Mouse (Mus musculus): Measurements from ENCODE around the gene Lypd8. TPM values are rescaled to one million over a fixed set of nuclear protein-coding genes. Genes with fewer than 3 reads are reported as not detected.
"Not testable (repeated sequence)": the region's sequence is repeated elsewhere in the genome, so short reads cannot be mapped to it uniquely, and the experiment has no call there.

Gene Lypd8
- total and polyA plus RNA-seq, 3 experiments: 0.62 TPM; not detected in 2

DNA sequence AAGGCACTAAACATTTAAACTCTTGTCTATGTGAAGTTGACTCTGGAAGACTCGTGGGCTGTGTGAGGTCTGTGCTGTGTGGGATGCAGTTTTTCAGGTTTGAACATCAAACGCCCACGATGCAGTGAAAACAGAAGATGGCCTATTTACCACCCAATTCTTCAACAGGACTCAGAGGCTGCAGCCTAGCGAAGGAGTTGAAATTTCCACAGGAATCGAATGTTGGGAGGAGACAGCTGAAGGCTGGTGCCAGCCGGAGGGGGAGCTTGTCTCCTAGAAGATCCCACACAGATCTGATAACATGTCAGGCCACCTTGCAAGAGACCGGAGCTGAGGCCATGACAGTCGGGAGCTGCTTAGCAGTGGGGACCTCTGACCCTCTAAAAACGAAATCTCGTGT lies 24.4 kb upstream of the Lypd8 start:
- intact Hi-C loops (cut with DNase I): no loop called here
- Histone ChIP-seq H3K36me3 (ENCODE audit: control insufficient read depth, insufficient read depth, low read length) (no peaks in the 10 kb centered on the region), H3K9ac (ENCODE audit: low read depth, low read length) (no peak overlapping the region), H3K27ac (no peak overlapping the region), H3K79me2 (replicated peaks; ENCODE audit: control insufficient read depth, insufficient read depth, low read length) (no peaks in the 10 kb centered on the region), H3K4me1 (ENCODE audit: control insufficient read depth, insufficient read depth, low read length) (no peaks in the 10 kb centered on the region), H3K27me3 (ENCODE audit: control insufficient read depth, insufficient read depth, low read length) (no peaks in the 10 kb centered on the region), H3K4me3 (no peak overlapping the region)
- 58% methylated on average over 10 of the region's 10 CpGs for WGBS
- no peak for DNase-seq
- TF ChIP-seq POLR2A (IDR thresholded peaks at IDR 0.05; ENCODE audit: insufficient read depth, low read depth, low read length) (no peak), CTCF (IDR thresholded peaks at IDR 0.05) (no peak), EP300 (IDR thresholded peaks at IDR 0.05; ENCODE audit: insufficient read depth, low read depth, low read length) (no peak)

DNA sequence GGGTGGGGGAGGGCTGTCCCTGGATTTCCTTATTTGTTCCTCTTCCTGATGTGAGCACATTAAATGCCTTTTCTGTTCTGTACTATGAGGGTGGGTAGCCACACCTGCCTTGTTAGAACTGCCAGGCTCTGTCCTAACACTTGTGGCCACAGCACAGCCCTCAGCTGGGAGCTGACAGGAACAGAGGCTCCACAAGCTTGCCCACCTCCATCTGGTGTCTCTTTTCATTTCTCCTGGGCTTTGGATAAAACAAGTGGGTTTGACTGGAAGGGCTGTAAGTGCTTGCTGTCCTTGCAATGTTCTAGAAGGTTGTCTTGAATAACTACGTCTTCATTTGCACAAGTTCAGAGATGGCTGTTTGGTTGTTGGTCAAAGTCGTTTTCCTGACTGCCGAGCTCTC lies 23.9 kb upstream of the Lypd8 start:
- no peak overlapping the region for H3K27ac ChIP-seq
- TF ChIP-seq EP300 (IDR thresholded peaks at IDR 0.05; ENCODE audit: insufficient read depth, low read depth, low read length) (no peak), CTCF (IDR thresholded peaks at IDR 0.05) (no peak), POLR2A (IDR thresholded peaks at IDR 0.05; ENCODE audit: insufficient read depth, low read depth, low read length) (no peak)
- intact Hi-C loops (cut with DNase I): no loop called here
- no peak overlapping the region for H3K4me3 ChIP-seq
- DNase-seq: no peak
- H3K27me3 ChIP-seq (ENCODE audit: control insufficient read depth, insufficient read depth, low read length): no peaks in the 10 kb centered on the region
- 74% methylated on average over 3 of the region's 3 CpGs for WGBS
- H3K79me2 ChIP-seq (replicated peaks; ENCODE audit: control insufficient read depth, insufficient read depth, low read length): no peaks in the 10 kb centered on the region
- no peak overlapping the region for H3K9ac ChIP-seq (ENCODE audit: low read depth, low read length)
- H3K4me1 ChIP-seq (ENCODE audit: control insufficient read depth, insufficient read depth, low read length): no peaks in the 10 kb centered on the region
- no peaks in the 10 kb centered on the region for H3K36me3 ChIP-seq (ENCODE audit: control insufficient read depth, insufficient read depth, low read length)

DNA sequence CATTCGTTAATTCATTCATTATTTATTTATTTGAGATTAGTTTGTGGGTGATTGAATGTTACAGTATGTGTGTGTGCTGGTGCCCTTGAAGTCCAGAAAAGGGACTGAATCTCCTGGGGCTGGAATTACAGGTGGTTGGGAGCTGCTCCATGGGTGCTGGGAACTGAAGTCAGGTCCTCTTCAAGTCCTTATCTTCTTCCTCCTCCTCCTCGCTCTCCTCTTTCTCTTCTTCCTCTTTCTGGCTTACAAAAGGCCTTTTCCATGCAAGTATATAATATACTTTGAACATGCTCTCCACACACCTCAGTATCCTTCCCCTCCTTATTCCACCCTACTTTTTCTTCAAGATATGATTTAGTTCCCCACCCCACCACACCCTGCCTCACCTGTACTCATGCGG lies 21.8 kb upstream of the Lypd8 start:
- Histone ChIP-seq H3K4me1 (ENCODE audit: control insufficient read depth, insufficient read depth, low read length) (no peaks in the 10 kb centered on the region), H3K27ac (no peak overlapping the region), H3K79me2 (replicated peaks; ENCODE audit: control insufficient read depth, insufficient read depth, low read length) (no peaks in the 10 kb centered on the region), H3K27me3 (ENCODE audit: control insufficient read depth, insufficient read depth, low read length) (no peaks in the 10 kb centered on the region), H3K9ac (ENCODE audit: low read depth, low read length) (no peak overlapping the region), H3K36me3 (ENCODE audit: control insufficient read depth, insufficient read depth, low read length) (no peaks in the 10 kb centered on the region), H3K4me3 (no peak overlapping the region)
- intact Hi-C loops (cut with DNase I): no loop called here
- DNase-seq: no peak
- TF ChIP-seq EP300 (IDR thresholded peaks at IDR 0.05; ENCODE audit: insufficient read depth, low read depth, low read length): no peak
- no peak for TF ChIP-seq POLR2A (IDR thresholded peaks at IDR 0.05; ENCODE audit: insufficient read depth, low read depth, low read length)
- TF ChIP-seq CTCF (IDR thresholded peaks at IDR 0.05): no peak
- 81% methylated on average over 3 of the region's 3 CpGs for WGBS

DNA sequence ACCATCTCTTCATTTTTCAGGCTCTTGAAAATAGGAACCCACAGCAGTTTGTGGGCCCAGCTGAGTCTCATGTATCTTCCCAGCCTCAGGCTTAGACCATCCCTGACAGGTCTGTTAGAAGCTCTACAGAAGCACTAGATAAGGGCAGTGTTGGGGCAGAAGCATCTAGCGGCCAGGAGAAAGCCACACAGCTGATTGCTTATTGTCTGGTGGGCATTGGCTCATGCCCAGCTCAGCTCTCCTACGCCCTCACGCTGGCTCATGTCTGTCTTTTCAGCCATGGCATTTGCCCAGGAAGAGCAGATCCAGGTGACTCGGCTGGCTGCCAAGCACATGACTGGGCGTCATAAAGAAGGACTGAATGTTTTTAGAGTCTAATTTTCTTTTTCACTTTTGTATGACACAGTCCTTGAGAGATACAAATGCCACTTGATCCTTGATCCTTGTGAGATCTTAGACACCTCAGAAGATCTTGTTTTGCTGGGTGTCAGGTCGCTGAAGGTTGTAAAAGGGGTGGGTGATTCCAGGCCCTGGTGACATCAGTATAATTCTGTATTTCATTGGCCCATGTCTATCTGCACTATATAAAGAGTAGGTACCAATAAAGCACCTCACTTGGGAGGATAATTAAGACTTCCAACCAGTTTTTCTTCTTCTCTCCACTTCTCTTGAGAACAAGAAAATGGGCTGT lies 20.9 kb upstream of the Lypd8 start:
- TF ChIP-seq POLR2A (IDR thresholded peaks at IDR 0.05; ENCODE audit: insufficient read depth, low read depth, low read length): no peak
- TF ChIP-seq CTCF (IDR thresholded peaks at IDR 0.05): no peak
- no peak for TF ChIP-seq EP300 (IDR thresholded peaks at IDR 0.05; ENCODE audit: insufficient read depth, low read depth, low read length)
- 53% methylated on average over 6 of the region's 6 CpGs for WGBS
- no peak overlapping the region for H3K27ac ChIP-seq
- DNase-seq: no peak
- no peak overlapping the region for H3K9ac ChIP-seq (ENCODE audit: low read depth, low read length)
- H3K4me1 ChIP-seq (ENCODE audit: control insufficient read depth, insufficient read depth, low read length): no peaks in the 10 kb centered on the region
- no peaks in the 10 kb centered on the region for H3K79me2 ChIP-seq (replicated peaks; ENCODE audit: control insufficient read depth, insufficient read depth, low read length)
- H3K4me3 ChIP-seq: no peak overlapping the region
- no peaks in the 10 kb centered on the region for H3K36me3 ChIP-seq (ENCODE audit: control insufficient read depth, insufficient read depth, low read length)
- intact Hi-C loops (cut with DNase I): no loop called here
- no peaks in the 10 kb centered on the region for H3K27me3 ChIP-seq (ENCODE audit: control insufficient read depth, insufficient read depth, low read length)

DNA sequence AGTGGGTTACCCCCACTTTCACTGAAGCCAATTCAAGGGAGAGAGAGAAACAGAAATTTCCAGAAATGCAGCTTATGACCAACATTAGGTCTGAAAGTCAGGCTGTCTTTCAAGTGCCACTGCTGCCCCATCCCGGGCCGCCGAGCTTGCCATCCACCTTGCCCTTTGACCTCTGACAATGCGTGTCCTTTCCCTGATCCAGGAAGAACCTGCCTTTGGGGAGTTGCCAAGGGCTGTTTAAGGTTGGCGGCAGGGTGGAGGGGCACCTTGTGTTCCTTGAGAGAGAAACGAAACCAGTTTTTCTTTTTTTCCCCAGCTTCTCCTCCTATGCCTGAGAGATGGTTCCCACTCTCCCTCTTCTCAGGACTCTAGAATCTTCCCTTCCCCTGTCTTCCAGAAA lies 16.3 kb upstream of the Lypd8 start:
- WGBS: no CpG with 5 or more reads among the region's 6 CpGs
- DNase-seq; intact Hi-C loops (cut with DNase I): not testable (repeated sequence)

DNA sequence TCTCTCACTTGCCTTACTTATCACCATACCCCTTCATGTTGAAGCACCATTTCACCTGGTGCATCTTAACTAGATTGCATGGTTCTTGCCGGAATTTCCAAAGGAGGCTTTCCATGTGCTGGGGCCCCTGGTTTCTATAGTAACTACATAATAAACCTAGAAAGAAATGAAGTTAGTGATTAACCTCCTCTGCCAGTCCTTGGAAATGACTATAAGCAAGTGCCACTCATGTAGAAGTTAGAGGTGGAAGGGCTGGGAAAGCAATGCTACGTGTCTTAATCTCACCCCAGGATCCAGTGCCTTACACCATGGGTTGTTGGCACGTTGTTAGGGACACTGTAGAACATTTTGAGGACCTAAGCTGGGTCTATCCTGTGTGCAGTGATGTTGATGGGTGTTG lies 14.4 kb upstream of the Lypd8 start:
- Histone ChIP-seq H3K36me3 (ENCODE audit: control insufficient read depth, insufficient read depth, low read length) (no peaks in the 10 kb centered on the region), H3K9ac (ENCODE audit: low read depth, low read length) (no peak overlapping the region), H3K27ac (no peak overlapping the region), H3K4me3 (no peak overlapping the region), H3K27me3 (ENCODE audit: control insufficient read depth, insufficient read depth, low read length) (no peaks in the 10 kb centered on the region), H3K79me2 (replicated peaks; ENCODE audit: control insufficient read depth, insufficient read depth, low read length) (no peaks in the 10 kb centered on the region), H3K4me1 (ENCODE audit: control insufficient read depth, insufficient read depth, low read length) (no peaks in the 10 kb centered on the region)
- TF ChIP-seq CTCF (IDR thresholded peaks at IDR 0.05): no peak
- no peak for TF ChIP-seq POLR2A (IDR thresholded peaks at IDR 0.05; ENCODE audit: insufficient read depth, low read depth, low read length)
- no peak for TF ChIP-seq EP300 (IDR thresholded peaks at IDR 0.05; ENCODE audit: insufficient read depth, low read depth, low read length)
- intact Hi-C loops (cut with DNase I): no loop called here
- no peak for DNase-seq
- 73% methylated on average over 3 of the region's 3 CpGs for WGBS

More for the DNA sequence above, 16.3 kb upstream of the Lypd8 start:
- H3K36me3 ChIP-seq (ENCODE audit: control insufficient read depth, insufficient read depth, low read length); H3K79me2 ChIP-seq (replicated peaks; ENCODE audit: control insufficient read depth, insufficient read depth, low read length); H3K4me1 ChIP-seq (ENCODE audit: control insufficient read depth, insufficient read depth, low read length); H3K27ac ChIP-seq; H3K4me3 ChIP-seq; H3K27me3 ChIP-seq (ENCODE audit: control insufficient read depth, insufficient read depth, low read length); H3K9ac ChIP-seq (ENCODE audit: low read depth, low read length): not testable (repeated sequence)

DNA sequence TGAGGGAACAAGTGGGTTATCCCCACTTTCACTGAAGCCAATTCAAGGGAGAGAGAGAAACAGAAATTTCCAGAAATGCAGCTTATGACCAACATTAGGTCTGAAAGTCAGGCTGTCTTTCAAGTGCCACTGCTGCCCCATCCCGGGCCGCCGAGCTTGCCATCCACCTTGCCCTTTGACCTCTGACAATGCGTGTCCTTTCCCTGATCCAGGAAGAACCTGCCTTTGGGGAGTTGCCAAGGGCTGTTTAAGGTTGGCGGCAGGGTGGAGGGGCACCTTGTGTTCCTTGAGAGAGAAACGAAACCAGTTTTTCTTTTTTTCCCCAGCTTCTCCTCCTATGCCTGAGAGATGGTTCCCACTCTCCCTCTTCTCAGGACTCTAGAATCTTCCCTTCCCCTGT lies 12.7 kb upstream of the Lypd8 start:
- H3K27ac ChIP-seq; H3K36me3 ChIP-seq (ENCODE audit: control insufficient read depth, insufficient read depth, low read length); DNase-seq; H3K4me3 ChIP-seq; H3K9ac ChIP-seq (ENCODE audit: low read depth, low read length); H3K79me2 ChIP-seq (replicated peaks; ENCODE audit: control insufficient read depth, insufficient read depth, low read length); intact Hi-C loops (cut with DNase I); H3K27me3 ChIP-seq (ENCODE audit: control insufficient read depth, insufficient read depth, low read length); H3K4me1 ChIP-seq (ENCODE audit: control insufficient read depth, insufficient read depth, low read length): not testable (repeated sequence)
- WGBS: no CpG with 5 or more reads among the region's 6 CpGs

Measured in heart, adult 2 months (tissue).